Mouse (Mus musculus) heart, postnatal 0 days (tissue): ENCODE measurements around the gene Uck2. TPM values are rescaled to one million over a fixed set of nuclear protein-coding genes. Genes with fewer than 3 reads are reported as not detected.
A peak's percentile ranks its signal among the peaks of the same experiment; 100 is the strongest.

ENCODE experiments used
- ATAC-seq: fragments of 200-750 bp; cut with Nextera tagmentation; 2 replicates; pipeline ENCODE4 v1.8.0; 2017; ENCODE audit warnings: low read depth, moderate number of reproducible peaks, moderate library complexity; ENCODE audit not compliant: insufficient read depth
- DNase-seq: peaks from one replicate; pipeline ENCODE4 v3.0.0-alpha.2; 2016; ENCODE audit warnings: low spot score
- H3K27ac ChIP-seq: fragments of 300-500 bp; sonication (generic); 2 replicates; pipeline ENCODE4 v1.5.1; 2014; ENCODE audit warnings: low read depth, mild to moderate bottlenecking
- H3K27me3 ChIP-seq: fragments of 300-500 bp; sonication (generic); 2 replicates; pipeline ENCODE4 v1.6.1; 2014; ENCODE audit warnings: low read length, mixed read lengths; ENCODE audit not compliant: control insufficient read depth, insufficient read depth
- H3K36me3 ChIP-seq: fragments of 300-500 bp; sonication (generic); replicated peaks from 2 replicates; pipeline ENCODE4 v1.6.1; 2014; ENCODE audit warnings: low read length, mixed read lengths; ENCODE audit not compliant: control insufficient read depth, insufficient read depth
- H3K4me1 ChIP-seq: fragments of 300-500 bp; sonication (generic); 2 replicates; pipeline ENCODE4 v1.6.1; 2014; ENCODE audit warnings: antibody characterized with exemption; ENCODE audit not compliant: control insufficient read depth, insufficient read depth
- H3K4me2 ChIP-seq: fragments of 300-500 bp; sonication (generic); 2 replicates; pipeline ENCODE4 v1.6.1; 2014; ENCODE audit warnings: low read depth, mild to moderate bottlenecking, low read length, moderate library complexity
- H3K4me3 ChIP-seq: fragments of 300-500 bp; sonication (generic); 2 replicates; pipeline ENCODE4 v1.5.1; 2014; ENCODE audit warnings: low read depth, low read length
- H3K9ac ChIP-seq: fragments of 300-500 bp; sonication (generic); replicated peaks from 2 replicates; pipeline ENCODE4 v1.6.1; 2014; ENCODE audit warnings: low read depth, low read length, mixed read lengths
- H3K9me3 ChIP-seq: fragments of 300-500 bp; sonication (generic); replicated peaks from 2 replicates; pipeline ENCODE4 v1.6.1; 2016; ENCODE audit warnings: low read length; ENCODE audit not compliant: control insufficient read depth
- CTCF ChIP-seq: IDR thresholded peaks from 2 replicates; pipeline ENCODE4 v1.5.1; 2016; ENCODE audit warnings: antibody characterized with exemption, control low read depth, low read depth
- EP300 ChIP-seq: IDR thresholded peaks from 2 replicates; pipeline ENCODE4 v1.6.1; 2016; ENCODE audit warnings: antibody characterized with exemption, low read depth
- WGBS: fragments of 180-500 bp; shearing (Covaris S2); extraction: QIAGEN DNeasy Blood & Tissue Kit; methylation state at CpG from one replicate; pipeline ENCODE4 v1.1.7; 2014; 5-methylcytosine and 5-hydroxymethylcytosine counted together
- polyA plus RNA-seq: library from polyadenylated mRNA; unstranded; fragments of >200 nt; fragmentation: Nextera tagmentation; extraction: Ambion mirVana; gene quantifications from 2 replicates; pipeline ENCODE4 v1.2.1, GENCODE M21; 2015
- total RNA-seq: library from RNA; depleted of rRNA; stranded (reverse); fragments of >200 nt; gene quantifications from 2 replicates; pipeline ENCODE4 v1.2.3, GENCODE M21; 2014; ENCODE audit warnings: low replicate concordance

The Uck2 gene
- total and polyA plus RNA-seq, 2 experiments from 2014 or later = 30.7 to 60.3 TPM

DNA sequence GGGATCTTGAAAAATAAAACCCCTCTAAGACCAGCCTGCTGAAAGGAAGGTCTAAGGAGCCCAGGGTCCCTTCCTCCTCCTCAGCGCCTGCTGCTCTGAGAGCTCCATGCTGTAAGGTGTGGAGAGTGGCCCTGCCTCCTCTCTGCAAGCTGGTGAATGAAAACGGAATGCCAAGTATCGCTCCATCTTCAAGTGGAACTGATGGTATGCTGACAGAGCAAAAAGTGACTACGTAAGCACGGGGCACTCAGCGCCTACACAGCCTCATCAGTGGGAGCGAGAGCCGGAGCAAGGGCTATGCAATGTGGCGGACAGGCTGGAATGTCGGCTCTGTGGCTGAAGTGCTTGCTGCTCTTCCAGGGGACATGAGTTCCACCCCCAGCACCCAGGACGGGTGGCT lies 47.3 kb downstream of the Uck2 start:
- ATAC-seq = peak; percentile 16; the same call in 1 of the 2 replicates
- Histone ChIP-seq H3K4me1 (peaks cover 6% of the 10 kb centered on the region; the same call in 1 of the 2 replicates), H3K36me3 (peaks cover 5% of the 10 kb centered on the region; the same call in 1 of the 2 replicates), H3K9me3 (no peaks in the 10 kb centered on the region), H3K4me3 (no peak overlapping the region), H3K27me3 (no peaks in the 10 kb centered on the region), H3K9ac (no peak overlapping the region), H3K27ac (no peak overlapping the region), H3K4me2 (no peak overlapping the region)
- WGBS = 46% methylated on average over 11 of the region's 11 CpGs
- TF ChIP-seq EP300 = no peak
- no peak for DNase-seq

DNA sequence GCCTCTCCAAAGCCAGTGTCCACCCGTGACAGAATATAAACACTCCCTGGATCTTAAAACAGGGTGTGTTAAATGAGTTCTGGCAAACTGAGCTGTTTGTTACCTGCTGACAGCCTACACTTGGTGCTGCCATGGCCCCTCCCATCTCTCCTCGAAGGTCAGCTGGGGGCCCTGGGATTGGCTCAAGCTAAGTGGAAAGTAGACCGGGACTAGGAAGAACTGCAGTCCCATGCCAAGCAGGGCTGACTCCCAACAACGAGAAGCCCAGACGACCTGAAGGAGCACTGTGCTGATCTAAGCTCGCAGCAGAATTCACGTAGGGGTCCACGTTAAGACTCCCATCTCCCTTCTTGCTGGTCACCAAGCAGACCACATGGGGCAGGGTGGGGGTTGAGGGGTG lies 48.3 kb downstream of the Uck2 start:
- TF ChIP-seq CTCF = no peak
- TF ChIP-seq EP300 = no peak
- peaks cover 5% of the 10 kb centered on the region; the same call in 1 of the 2 replicates for H3K36me3 ChIP-seq
- ATAC-seq = 0 out of 2 replicates have a peak, but pooled peaks have one; percentile 19
- WGBS = 50% methylated on average over 8 of the region's 8 CpGs
- no peak overlapping the region for H3K9ac ChIP-seq
- H3K27ac ChIP-seq = no peak overlapping the region
- H3K4me3 ChIP-seq = no peak overlapping the region
- H3K4me2 ChIP-seq = no peak overlapping the region
- no peak for DNase-seq
- no peaks in the 10 kb centered on the region for H3K27me3 ChIP-seq
- H3K9me3 ChIP-seq = no peaks in the 10 kb centered on the region
- H3K4me1 ChIP-seq = peaks cover 6% of the 10 kb centered on the region; the same call in 1 of the 2 replicates

DNA sequence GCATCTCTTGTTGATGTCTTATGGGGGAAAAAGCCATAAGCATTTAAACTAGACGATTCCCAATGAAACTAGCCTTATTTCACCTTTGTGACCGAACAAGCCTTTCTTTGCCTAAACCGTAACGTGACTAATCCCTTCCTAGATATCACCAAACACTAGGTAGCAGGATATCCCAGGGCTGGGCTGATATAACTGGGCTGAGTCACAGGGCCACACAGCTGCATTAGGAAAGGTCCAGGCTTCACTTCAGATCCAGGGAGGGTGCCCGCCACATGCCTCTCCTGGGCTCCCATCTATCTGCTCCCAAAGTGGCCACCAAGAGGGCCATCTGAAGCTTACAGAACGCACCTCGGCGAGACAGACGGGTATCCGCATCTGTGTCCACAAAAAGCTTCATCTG lies 50.8 kb downstream of the Uck2 start:
- 89% methylated on average over 10 of the region's 10 CpGs for WGBS
- H3K27me3 ChIP-seq = no peaks in the 10 kb centered on the region
- no peak overlapping the region for H3K4me3 ChIP-seq
- no peaks in the 10 kb centered on the region for H3K9me3 ChIP-seq
- no peak overlapping the region for H3K4me2 ChIP-seq
- TF ChIP-seq CTCF (no peak), EP300 (no peak)
- no peak overlapping the region for H3K9ac ChIP-seq
- ATAC-seq (no peak), DNase-seq (no peak)
- peaks cover 6% of the 10 kb centered on the region; the same call in 1 of the 2 replicates for H3K4me1 ChIP-seq
- H3K36me3 ChIP-seq = peaks cover 5% of the 10 kb centered on the region; the same call in 1 of the 2 replicates
- H3K27ac ChIP-seq = no peak overlapping the region

DNA sequence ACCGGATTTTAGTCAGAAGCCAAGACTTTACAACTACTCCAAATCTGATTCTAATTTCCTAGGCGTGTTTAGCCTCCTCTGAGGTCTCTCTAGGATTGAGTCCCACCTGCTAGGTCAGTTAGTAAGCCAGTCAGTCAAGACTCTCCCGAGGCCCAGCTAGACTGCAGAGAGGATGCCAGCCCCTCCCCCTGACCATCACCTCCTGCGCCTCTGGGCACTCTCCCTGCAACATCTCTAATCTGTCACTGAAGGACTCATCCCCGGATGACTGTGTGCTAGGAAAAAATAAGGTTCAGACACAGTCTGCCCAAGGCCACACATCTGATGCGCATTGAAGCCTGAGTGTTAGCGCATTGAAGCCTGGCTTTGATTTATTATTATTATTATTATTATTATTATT lies 52.2 kb downstream of the Uck2 start:
- DNase-seq = no peak
- WGBS = 79% methylated on average over 7 of the region's 7 CpGs
- no peaks in the 10 kb centered on the region for H3K9me3 ChIP-seq
- TF ChIP-seq CTCF (no peak), EP300 (no peak)
- peaks cover 6% of the 10 kb centered on the region; the same call in 1 of the 2 replicates for H3K4me1 ChIP-seq
- no peak overlapping the region for H3K4me3 ChIP-seq
- no peak overlapping the region for H3K4me2 ChIP-seq
- H3K9ac ChIP-seq = no peak overlapping the region
- H3K27me3 ChIP-seq = no peaks in the 10 kb centered on the region
- H3K36me3 ChIP-seq = peaks cover 5% of the 10 kb centered on the region; the same call in 1 of the 2 replicates
- no peak for ATAC-seq
- no peak overlapping the region for H3K27ac ChIP-seq

DNA sequence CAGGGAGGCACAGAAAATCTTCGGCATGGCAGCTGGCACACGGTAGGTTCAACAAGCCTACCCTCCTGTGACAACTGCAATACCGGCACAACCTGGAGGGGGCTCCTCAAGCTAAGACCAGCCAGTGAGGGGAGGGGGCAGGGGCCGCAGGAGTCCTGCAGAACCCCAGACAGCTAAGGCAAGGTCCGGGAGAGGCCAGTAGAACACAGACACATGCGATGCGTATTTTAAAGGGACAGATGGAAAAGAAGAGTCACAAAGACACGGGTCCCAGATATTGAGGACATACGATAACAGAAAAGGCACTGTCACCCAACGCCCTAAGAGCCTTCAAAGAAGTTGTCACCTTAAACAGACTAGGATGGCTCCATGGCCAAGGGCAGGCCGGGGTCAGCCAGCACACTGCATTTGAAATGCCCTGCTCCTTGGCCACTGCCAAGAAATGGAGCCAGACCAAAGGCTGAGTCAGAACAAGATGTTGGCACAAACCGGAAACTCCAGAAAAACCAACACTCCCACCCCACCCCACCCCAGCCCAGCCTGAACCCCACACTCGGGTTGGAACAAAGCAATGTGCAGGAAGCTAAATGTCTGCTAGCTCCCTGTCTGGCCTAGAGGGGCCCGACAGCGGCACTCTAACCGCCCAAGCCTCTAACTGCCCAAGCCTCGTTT lies 53.4 kb downstream of the Uck2 start:
- no peak overlapping the region for H3K4me3 ChIP-seq
- H3K9ac ChIP-seq = no peak overlapping the region
- TF ChIP-seq CTCF (peak; percentile 40), EP300 (no peak)
- no peaks in the 10 kb centered on the region for H3K27me3 ChIP-seq
- DNase-seq (no peak), ATAC-seq (peak; percentile 74)
- H3K36me3 ChIP-seq = peaks cover 15% of the 10 kb centered on the region
- peak overlapping the region; percentile 55 for H3K27ac ChIP-seq
- 63% methylated on average over 17 of the region's 17 CpGs for WGBS
- H3K9me3 ChIP-seq = no peaks in the 10 kb centered on the region
- no peak overlapping the region for H3K4me2 ChIP-seq
- H3K4me1 ChIP-seq = peaks cover under 1% of the 10 kb centered on the region; the same call in 1 of the 2 replicates
